Mouse (Mus musculus): Measurements from ENCODE around the gene Ghrh. TPM values are rescaled to one million over a fixed set of nuclear protein-coding genes. Genes with fewer than 3 reads are reported as not detected.

The Ghrh gene
- polyA plus RNA-seq, 1 experiment, result not detected

DNA sequence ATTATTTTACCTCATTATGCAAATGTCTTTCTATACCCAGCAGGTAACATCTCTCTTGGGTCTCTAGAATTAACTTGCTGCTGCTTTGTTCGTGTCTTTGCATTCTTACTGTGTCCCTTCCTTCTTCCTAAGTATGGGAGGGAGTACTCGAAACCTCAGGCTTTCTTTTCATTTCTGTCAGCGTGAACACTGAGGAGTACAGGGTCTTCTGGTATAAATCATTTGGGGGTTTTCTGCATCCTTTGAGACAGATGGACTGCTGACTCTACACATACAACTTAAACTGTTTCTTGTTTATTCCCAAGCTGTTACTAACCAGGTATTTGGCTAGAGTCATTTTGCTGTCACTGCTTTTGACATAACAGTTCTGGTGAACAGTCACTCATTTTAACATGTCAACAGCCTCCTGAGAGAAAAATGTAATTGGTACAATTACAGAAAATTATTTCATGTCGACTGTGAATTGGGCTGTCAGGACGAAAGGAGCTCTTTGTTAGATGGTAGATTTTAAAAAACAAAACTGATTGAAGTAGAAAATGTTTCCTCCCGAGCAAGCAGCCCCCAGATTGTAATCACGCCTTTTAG, 51.1 kb downstream of the Ghrh start:
- no peak overlapping the region for H3K4me3 ChIP-seq (ENCODE audit: insufficient read depth, low read length)
- H3K4me1 ChIP-seq (ENCODE audit: control insufficient read depth, insufficient read depth, low read length), result no peaks in the 10 kb centered on the region
- TF ChIP-seq POLR2A (IDR thresholded peaks at IDR 0.05; ENCODE audit: borderline replicate concordance, low read depth, low read length) (no peak), CTCF (IDR thresholded peaks at IDR 0.05; ENCODE audit: low read depth, low read length) (no peak)
- H3K27ac ChIP-seq (ENCODE audit: insufficient read depth, low read depth, low read length), result no peak overlapping the region

DNA sequence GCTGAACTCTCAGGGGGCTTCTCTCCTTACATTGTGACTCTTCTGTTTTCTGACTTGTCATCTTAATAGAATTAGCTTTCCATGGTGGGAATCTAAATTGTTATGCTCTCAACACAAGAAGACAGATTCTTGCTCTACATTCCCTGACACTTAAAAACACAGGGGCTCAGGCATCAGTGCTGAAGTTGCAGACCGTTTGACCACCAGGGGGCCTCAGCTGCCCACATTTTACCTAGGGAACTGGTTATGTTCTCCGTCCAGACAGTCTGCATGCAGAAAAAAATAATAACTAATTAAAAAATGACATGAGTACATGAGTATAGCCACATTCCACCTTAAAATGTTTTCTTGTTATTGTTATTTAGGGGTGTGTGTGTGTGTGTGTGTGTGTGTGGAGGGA, 55.2 kb downstream of the Ghrh start:
- TF ChIP-seq CTCF (IDR thresholded peaks at IDR 0.05; ENCODE audit: low read depth, low read length) (peak; percentile 58), POLR2A (IDR thresholded peaks at IDR 0.05; ENCODE audit: borderline replicate concordance, low read depth, low read length) (no peak)
- Histone ChIP-seq H3K4me3 (ENCODE audit: insufficient read depth, low read length) (no peak overlapping the region), H3K4me1 (ENCODE audit: control insufficient read depth, insufficient read depth, low read length) (no peaks in the 10 kb centered on the region), H3K27ac (ENCODE audit: insufficient read depth, low read depth, low read length) (no peak overlapping the region)

DNA sequence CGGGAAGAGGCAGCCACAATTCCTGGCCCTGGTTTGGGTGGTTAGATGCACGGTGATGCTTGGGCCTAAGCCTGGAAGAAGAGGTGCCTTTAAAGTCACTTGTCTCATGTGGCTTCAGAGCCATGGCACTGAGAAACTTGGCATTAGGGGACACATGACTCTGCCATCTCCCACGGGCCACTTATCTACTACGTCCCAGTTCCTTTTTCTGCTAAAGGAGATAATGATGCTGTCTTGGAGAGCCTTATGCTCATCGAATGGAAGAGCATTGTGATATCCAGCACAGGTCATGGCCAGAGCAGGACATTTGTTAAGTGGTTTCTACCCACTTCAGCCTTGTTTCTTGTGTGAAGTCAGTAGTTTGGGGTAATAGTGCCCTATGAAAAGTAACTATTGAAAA, 58.3 kb downstream of the Ghrh start:
- Histone ChIP-seq H3K4me3 (ENCODE audit: insufficient read depth, low read length) (no peak overlapping the region), H3K27ac (ENCODE audit: insufficient read depth, low read depth, low read length) (no peak overlapping the region), H3K4me1 (ENCODE audit: control insufficient read depth, insufficient read depth, low read length) (no peaks in the 10 kb centered on the region)
- TF ChIP-seq POLR2A (IDR thresholded peaks at IDR 0.05; ENCODE audit: borderline replicate concordance, low read depth, low read length) (no peak), CTCF (IDR thresholded peaks at IDR 0.05; ENCODE audit: low read depth, low read length) (no peak)

DNA sequence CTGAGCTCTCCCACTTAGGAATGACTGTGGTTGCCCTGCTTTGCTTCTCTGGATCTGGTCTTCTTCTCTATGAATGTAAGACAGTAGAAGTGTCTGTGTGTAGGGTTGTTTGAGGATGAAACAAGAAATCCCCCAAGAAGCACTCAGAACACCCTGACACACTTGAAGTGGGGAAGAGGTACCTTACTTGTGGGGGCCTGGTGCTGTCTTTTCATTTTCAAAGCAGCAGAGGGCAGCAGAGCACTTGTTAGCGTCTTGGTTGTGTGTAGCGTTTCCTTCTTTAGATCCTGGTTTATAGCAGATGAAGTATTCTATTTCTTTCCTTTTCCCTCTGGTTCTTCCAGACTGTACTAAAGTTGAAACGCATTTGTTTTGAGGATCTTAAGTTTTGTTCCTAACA, 59.8 kb downstream of the Ghrh start:
- TF ChIP-seq POLR2A (IDR thresholded peaks at IDR 0.05; ENCODE audit: borderline replicate concordance, low read depth, low read length), result no peak
- no peak for TF ChIP-seq CTCF (IDR thresholded peaks at IDR 0.05; ENCODE audit: low read depth, low read length)
- Histone ChIP-seq H3K4me1 (ENCODE audit: control insufficient read depth, insufficient read depth, low read length) (no peaks in the 10 kb centered on the region), H3K4me3 (ENCODE audit: insufficient read depth, low read length) (no peak overlapping the region), H3K27ac (ENCODE audit: insufficient read depth, low read depth, low read length) (no peak overlapping the region)

DNA sequence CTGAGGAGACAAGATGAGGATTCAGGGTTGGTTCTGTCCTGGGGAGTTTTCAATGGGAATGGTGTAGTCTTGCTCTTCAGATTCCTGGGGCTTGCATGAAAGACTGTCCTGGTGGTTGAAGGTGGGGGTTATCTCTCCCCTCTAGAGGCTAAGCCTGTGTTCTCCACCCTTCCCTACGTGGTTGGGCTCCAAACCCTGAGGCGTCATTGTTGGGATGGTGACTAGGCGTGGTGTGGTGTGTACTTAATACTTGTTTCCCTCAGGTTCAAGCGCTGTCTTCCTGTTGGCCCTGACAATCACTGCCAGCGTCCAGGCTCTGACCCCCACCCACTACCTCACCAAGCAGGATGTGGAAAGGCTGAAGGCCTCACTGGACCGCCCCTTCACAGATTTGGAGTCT, 64.0 kb downstream of the Ghrh start:
- Histone ChIP-seq H3K4me3 (ENCODE audit: insufficient read depth, low read length) (no peak overlapping the region), H3K27ac (ENCODE audit: insufficient read depth, low read depth, low read length) (no peak overlapping the region), H3K4me1 (ENCODE audit: control insufficient read depth, insufficient read depth, low read length) (peaks cover 7% of the 10 kb centered on the region)
- TF ChIP-seq CTCF (IDR thresholded peaks at IDR 0.05; ENCODE audit: low read depth, low read length) (no peak), POLR2A (IDR thresholded peaks at IDR 0.05; ENCODE audit: borderline replicate concordance, low read depth, low read length) (no peak)

Other genes starting within 250 kb of the Ghrh start
- 496 and 503 TPM in 2 replicates for gene Samhd1, start 212.2 kb downstream of the Ghrh start, polyA plus RNA-seq (2012; ENCODE audit: insufficient read depth, insufficient read length, missing spikeins)
- gene Rbl1, start 143.0 kb downstream of the Ghrh start, polyA plus RNA-seq (2012; ENCODE audit: insufficient read depth, insufficient read length, missing spikeins), result 22.8 and 26.6 TPM in 2 replicates
- gene Rpn2, start 68.5 kb downstream of the Ghrh start, polyA plus RNA-seq (2012; ENCODE audit: insufficient read depth, insufficient read length, missing spikeins), result 175 and 184 TPM in 2 replicates
- gene Mroh8, start 68.0 kb downstream of the Ghrh start, polyA plus RNA-seq (2012; ENCODE audit: insufficient read depth, insufficient read length, missing spikeins), result not detected in 2 replicates
- gene Manbal, start 20.1 kb upstream of the Ghrh start, polyA plus RNA-seq (2012; ENCODE audit: insufficient read depth, insufficient read length, missing spikeins), result 32.7 and 33.5 TPM in 2 replicates
- gene Src, start 70.9 kb upstream of the Ghrh start, polyA plus RNA-seq (2012; ENCODE audit: insufficient read depth, insufficient read length, missing spikeins), result 3.0 and 3.4 TPM in 2 replicates
- gene Nnat, start 212.6 kb upstream of the Ghrh start, polyA plus RNA-seq (2012; ENCODE audit: insufficient read depth, insufficient read length, missing spikeins), result not detected in 2 replicates
- gene Blcap, start 223.8 kb upstream of the Ghrh start, polyA plus RNA-seq (2012; ENCODE audit: insufficient read depth, insufficient read length, missing spikeins), result 33.5 and 37.3 TPM in 2 replicates